Mouse (Mus musculus) lung, postnatal 4 days (tissue): ENCODE results near the gene Mphosph9.

Experiments used
- DNase-seq, 2 experiments: peaks; one replicate each; pipeline ENCODE4 v3.0.0; 2021

Mphosph9 gene

DNA sequence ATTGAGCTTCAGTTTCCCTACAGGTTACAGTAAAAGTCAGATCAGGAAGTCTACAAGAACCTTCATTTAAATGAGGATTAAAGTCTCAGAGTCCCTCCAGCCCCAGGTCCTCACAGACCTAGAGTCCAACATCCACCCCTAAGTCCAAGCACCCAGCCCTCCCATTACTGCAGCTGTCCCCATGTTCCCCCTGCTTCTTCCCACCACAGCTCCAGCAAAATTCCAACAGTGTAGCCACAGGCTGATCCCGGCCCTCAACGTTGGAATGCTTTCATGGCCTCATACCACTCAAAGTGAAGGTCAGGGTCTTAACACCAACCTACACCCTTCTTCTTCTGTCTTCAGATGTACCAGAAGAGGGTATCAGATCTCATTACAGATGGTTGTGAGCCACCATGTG lies 116.1 kb downstream of the Mphosph9 start:
- no peak for DNase-seq

DNA sequence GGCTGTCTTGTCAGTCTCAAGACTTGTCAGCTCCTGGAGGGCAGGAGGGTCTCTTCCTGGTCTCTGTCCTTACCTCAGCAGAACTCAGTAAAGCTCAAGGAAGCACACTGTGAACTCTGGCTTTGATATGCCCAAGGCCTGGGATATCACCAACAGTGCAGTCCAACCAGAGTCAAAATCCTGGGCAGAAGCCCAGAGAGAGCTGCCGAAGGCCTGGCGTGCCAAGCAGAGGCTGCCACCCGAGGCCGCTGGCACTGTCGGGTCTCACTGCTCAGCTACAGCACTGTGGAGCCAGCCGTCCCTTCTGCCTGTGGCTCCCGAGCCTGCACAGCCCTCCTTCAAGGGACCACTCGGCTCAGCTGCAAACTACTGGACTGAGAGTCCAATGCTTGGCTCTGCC lies 116.5 kb downstream of the Mphosph9 start:
- DNase-seq = no peak

DNA sequence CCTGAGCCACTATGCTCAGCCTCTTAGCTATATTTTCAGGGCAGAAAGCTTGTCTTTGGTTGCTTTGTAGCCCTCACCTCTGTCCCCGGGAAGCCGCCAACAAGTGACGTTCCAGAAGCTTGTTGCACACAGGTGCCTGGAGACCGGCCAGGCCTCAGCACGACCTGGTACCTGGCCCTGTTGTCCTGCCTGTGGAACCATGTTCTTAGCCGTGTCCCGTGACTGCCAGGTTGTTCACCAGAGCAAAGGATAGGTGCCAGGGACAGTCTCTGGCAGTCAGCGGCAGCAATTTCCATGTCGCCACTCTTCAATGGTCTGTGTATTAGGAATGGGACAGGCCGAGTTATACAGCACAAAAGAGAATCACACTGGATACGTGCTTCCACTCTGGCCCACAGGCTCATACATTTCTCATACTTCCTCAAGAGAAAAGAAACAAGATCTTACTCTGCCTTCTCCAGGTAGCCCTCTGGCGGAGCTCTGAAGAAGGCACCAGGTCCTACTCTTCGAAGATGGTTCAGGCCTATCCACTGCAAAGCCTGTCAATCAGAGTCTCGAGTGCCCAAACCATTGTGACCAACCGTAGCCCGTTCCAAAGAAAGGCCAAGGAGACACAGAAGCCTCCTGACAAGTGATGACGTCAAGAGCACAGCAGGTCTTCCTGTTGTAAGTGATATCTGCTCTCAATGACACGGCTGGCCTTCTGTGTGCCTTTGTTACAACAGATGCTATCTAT lies 117.3 kb downstream of the Mphosph9 start:
- peak in 1 of 2 experiments; percentile 57 for DNase-seq

DNA sequence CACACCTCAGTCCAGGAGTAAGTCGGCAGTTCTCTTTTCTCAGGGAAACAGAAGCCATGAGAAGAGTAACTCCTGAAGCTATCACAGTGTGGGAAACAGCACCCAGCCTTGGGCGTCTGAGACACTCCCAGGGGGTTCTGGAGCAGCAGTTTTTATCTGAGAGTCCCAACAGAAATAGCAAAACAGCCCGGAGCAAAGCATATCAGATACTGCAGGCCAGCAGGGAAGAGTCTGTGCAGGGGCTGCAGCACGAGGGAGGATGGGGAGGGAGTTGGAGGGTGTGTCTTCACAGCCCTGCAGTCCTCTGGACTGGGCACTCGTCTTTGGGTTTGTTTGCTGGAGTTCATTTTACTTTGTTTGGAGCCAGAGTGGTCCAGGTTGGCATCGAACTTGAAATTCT lies 117.9 kb downstream of the Mphosph9 start:
- no peak for DNase-seq

DNA sequence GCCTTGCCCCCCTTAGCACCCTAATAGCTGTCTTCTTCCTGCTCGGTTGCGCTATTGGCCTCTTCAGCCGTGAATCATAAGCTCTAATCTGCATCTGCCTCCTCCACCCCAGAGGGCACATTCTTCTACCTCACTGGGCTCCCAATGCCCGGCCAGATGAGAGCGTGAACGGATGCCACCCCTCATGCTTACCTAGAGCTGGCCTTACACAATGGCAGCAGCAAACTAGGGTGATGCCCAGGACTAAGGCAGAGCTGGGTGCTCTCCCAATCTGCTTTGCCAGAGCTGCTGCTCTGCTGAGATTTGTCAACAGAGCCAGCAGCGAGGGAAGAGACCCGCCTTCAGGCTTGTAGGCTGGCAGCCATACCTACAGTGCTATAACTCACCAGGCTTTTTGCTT lies 119.7 kb downstream of the Mphosph9 start:
- DNase-seq = no peak

DNA sequence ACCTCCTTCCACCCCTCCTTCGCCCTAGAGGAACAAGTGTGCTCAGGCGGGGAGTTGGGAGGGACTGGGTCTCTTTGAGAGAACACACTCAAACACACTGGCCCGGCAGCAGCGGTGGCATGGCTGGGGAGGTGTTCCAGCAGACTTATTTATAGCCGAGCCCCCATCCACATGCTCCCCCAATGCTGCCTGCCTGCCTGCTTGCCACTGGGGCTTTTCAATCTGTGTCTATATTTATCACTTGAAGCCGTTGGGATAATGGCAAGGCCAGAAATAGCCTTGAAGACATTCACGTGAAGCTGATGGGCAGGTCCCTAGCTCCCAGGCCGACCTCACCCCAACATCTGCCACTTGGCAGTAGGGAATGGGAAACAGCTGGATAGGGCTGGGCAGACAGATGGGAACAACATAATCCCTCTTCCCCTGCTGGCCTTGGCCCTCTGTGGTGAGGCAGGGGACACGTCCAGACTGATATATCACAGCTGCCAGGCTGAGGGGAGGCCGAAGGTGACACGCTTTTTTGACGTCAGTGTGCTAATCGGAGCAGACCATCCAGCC lies 121.2 kb downstream of the Mphosph9 start:
- peak; percentile 60 to 86 for DNase-seq

DNA sequence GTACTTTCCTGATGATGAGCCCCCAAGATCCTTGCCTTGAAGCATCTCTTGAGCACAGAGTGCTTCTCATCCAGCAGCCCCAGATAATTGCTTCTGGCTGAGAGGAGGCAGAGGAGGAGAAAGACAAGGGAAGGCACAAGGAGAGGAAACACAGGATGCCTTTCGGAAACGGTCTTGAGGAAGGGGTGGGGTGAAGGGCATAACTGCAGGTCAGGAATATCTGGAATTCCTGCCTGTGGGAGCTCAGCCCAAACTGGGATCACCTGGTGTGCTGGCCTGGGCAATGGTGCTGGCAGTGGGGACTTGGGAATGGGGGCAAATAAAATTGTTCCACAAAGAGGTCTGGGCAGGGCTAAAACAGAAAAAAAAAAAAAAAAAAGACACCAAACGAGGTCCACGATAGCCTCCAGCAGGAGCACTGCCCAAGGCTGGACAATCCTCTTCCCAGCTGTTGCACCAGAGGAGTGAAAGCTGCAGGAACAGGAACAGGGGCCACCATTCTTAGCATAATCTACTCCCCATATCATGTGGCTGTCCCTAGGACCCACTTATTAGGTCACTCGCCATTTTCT lies 121.9 kb downstream of the Mphosph9 start:
- DNase-seq = no peak

DNA sequence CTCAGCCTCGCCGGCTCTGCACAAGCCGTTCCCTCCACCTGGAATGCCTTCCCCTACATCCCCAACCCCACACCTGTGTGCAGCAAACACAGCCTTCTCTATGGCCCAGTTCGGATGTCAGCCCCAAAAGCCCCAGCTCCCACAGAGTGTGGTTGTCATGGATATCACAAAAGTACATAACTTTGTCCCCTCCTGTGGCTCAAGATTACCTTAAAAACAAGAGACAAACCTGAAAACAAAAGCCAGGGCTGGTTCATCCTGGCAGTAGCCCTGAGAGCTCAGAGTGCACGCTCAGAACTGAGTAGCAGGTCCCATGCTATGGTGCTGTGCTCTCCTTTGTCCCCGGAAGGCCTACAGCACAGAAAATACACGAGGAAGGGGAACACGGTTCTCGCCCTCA lies 122.6 kb downstream of the Mphosph9 start:
- DNase-seq = no peak

DNA sequence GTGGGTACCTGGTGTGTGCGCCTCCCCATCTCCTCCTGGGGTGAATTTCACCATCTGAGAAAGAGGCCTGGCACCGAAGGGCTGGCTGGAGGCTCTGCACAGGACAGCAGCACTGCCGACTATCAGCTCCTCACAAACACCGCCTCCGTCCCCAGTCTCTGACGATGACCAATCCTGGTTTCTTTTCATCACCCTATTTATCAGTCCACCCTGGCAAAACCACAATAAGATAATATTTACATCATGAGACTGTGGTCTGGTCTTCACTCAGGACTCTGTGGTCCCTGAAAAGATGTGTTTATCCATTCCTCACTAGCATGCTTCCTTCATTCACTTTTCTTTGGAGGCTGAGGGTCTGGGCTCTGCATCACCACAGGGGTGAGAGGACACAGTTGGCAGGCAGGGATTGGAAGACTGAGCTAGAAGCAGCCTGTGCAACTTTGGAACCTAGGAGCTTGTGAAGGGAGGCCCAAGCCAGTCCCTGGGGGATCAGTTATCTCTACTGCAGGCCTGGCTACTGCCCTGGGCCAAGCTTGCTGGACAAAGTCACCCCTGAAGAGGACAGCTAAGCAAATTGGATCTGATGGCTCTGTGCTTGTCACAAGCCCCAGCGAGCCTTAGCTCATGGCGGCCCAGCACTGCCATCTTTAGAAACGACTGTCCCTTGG lies 123.5 kb downstream of the Mphosph9 start:
- peak in 1 of 2 experiments; percentile 70 for DNase-seq

DNA sequence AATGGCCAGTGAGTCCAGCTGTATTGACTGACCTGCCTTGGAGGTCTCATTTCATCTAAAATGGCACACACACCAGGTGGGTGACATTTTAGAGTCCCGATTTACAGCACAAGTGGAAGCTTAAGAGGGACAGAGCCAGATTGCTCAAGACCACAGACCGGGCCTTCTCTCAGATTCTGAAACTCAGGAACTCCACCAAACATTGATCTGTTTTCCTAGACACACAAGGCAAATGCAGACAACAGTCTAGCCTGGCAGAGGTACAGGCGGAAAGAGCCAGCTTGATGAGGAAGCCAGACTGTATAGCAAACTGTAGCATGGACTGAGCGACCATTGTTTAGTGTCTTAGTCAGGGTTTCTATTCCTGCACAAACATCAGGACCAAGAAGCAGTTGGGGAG lies 124.5 kb downstream of the Mphosph9 start:
- DNase-seq = no peak

DNA sequence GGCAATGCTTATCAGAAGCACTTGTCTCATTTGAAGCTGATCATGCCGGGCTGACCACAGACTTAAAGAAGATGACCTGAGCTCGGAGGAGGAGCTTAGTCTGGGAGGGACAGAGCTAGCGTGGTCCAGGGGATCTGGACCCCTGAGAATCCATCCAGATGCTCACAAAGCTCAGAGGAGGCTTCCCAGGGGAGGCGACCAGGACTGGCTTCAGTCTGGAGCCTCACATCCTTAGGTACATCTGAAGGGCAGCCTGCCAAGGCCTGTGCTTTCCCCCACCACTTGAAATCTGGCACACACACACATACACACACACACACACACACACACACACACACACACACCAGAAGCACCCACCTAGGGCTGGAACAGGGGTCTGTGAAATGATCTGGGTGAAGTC lies 125.7 kb downstream of the Mphosph9 start:
- no peak for DNase-seq

DNA sequence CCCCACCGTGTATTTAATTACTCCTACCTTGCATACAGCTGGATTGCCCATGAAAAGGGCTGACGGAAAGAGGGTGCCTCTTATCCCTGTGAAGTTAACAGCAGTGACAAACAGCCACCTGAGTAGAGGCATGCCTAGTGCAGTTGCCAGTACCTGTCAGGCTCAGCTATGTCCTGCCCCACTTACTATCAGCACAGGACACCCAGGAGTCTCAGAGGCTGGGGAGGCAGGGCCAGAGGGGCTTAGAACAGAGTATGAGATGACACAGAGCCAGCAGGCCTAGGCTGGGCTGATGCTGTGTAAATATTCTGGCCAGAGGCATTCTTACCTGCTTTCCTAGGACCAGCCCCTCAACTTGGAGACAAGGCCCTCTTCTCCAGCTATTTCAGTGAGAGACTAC lies 126.2 kb downstream of the Mphosph9 start:
- no peak for DNase-seq
